Mouse (Mus musculus) hindbrain, embryonic 12.5 days (tissue): Measurements from ENCODE around the gene Eif2b3. TPM values are rescaled to one million over a fixed set of nuclear protein-coding genes. Genes with fewer than 3 reads are reported as not detected.

Source experiments
- ATAC-seq: fragments of 200-750 bp; cut with Nextera tagmentation; 2 replicates; pipeline ENCODE4 v1.8.0; 2017; ENCODE audit warnings: moderate TSS enrichment; ENCODE audit not compliant: low FRiP score
- H3K27ac ChIP-seq: fragments of 300-500 bp; sonication (generic); 2 replicates; pipeline ENCODE4 v1.5.1; 2016; ENCODE audit warnings: mild to moderate bottlenecking
- H3K27me3 ChIP-seq: fragments of 300-500 bp; sonication (generic); 2 replicates; pipeline ENCODE4 v1.6.1; 2016; ENCODE audit warnings: mild to moderate bottlenecking
- H3K36me3 ChIP-seq: fragments of 300-500 bp; sonication (generic); 2 replicates; pipeline ENCODE4 v1.6.1; 2016; ENCODE audit warnings: mild to moderate bottlenecking
- H3K4me1 ChIP-seq: fragments of 300-500 bp; sonication (generic); 2 replicates; pipeline ENCODE4 v1.6.1; 2016
- H3K4me2 ChIP-seq: fragments of 300-500 bp; sonication (generic); replicated peaks from 2 replicates; pipeline ENCODE4 v1.6.1; 2016; ENCODE audit warnings: mild to moderate bottlenecking
- H3K4me3 ChIP-seq: fragments of 300-500 bp; sonication (generic); 2 replicates; pipeline ENCODE4 v1.5.1; 2016; ENCODE audit warnings: mild to moderate bottlenecking
- H3K9ac ChIP-seq: fragments of 300-500 bp; sonication (generic); 2 replicates; pipeline ENCODE4 v1.6.1; 2016; ENCODE audit warnings: mild to moderate bottlenecking, moderate library complexity
- H3K9me3 ChIP-seq: fragments of 300-500 bp; sonication (generic); replicated peaks from 2 replicates; pipeline ENCODE4 v1.6.1; 2016; ENCODE audit warnings: mild to moderate bottlenecking
- WGBS: fragments of 180-500 bp; shearing (Covaris S2); methylation state at CpG from one replicate; pipeline ENCODE4 v1.1.7; 2016; 5-methylcytosine and 5-hydroxymethylcytosine counted together
- polyA plus RNA-seq: library from polyadenylated mRNA; unstranded; fragments of >200 nt; fragmentation: Nextera tagmentation; extraction: Ambion mirVana; gene quantifications from 2 replicates; pipeline ENCODE4 v1.2.1, GENCODE M21; 2016

Eif2b3 gene
- polyA plus RNA-seq, 1 experiment from 2014 or later: 41.5 TPM

DNA sequence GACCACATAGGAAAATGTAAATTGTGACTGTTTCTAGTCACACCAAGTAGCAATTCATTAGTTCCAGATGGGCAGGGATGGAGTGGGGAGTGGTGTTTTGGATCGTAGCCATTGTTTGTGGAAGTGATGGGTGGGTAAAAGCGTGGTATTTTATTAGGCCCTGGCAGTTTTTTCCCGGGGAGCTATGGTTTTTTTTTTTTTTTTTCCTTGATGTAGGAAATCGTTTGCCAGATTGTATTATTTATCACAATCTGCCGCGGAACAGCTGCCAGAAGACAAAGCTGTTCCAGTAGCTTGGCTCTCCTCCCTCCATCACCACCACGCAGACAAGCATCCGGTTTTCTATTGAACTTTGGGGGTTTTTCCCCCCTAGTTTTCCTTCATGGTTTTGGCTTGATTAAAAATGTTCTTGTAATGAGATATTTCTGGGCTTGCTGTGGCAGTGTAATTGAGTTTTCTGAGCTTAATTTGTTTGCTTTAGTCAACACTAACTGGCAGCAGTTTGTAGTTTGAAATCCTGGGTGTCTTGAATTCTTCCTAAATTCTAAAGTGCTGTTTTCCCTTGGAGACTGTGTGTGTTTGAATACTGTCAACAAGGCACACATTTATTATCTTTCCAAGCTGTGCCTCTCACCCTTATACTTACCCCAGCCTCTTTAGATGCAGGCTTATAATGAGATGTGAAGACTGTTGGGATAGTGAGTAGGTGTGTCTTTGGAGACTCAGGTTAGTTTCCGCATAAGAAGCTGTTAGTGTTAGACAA lies 20.9 kb downstream of the Eif2b3 start:
- no peak for ATAC-seq

DNA sequence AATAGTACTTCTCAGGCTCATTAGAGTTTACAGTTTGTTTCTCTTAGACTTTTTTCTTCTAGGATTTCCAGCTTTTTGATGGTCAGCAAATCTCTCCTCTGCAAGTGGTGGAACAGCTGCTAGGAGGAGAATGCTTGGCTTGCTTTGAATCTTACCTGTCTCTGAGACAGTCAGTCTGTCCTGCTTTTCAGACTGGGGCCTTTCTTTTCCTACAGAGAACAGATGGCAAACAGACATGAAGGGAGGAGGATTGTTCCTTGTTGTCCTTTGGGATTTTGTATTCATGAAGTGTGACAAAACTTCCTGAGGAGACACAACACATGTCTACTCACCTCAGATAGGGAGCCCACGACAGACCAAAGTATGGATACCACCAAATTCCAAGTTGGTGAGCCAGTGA lies 21.6 kb downstream of the Eif2b3 start:
- no peaks in the 10 kb centered on the region for H3K9me3 ChIP-seq
- ATAC-seq: no peak
- no peaks in the 10 kb centered on the region for H3K36me3 ChIP-seq
- no peak overlapping the region for H3K4me3 ChIP-seq
- peaks cover 21% of the 10 kb centered on the region for H3K4me1 ChIP-seq
- 0 out of 2 replicates have a peak overlapping the region, but pooled peaks have one; percentile 3 for H3K4me2 ChIP-seq
- H3K9ac ChIP-seq: no peak overlapping the region
- H3K27ac ChIP-seq: peak overlapping the region; percentile 76
- no peaks in the 10 kb centered on the region for H3K27me3 ChIP-seq
- 36% methylated on average over 1 of the region's 1 CpGs for WGBS

More for the DNA sequence above, 20.9 kb downstream of the Eif2b3 start:
- 29% methylated on average over 9 of the region's 9 CpGs for WGBS
- Histone ChIP-seq H3K4me3 (no peak overlapping the region), H3K9me3 (no peaks in the 10 kb centered on the region), H3K27ac (peak overlapping the region; percentile 76), H3K27me3 (no peaks in the 10 kb centered on the region), H3K9ac (no peak overlapping the region), H3K4me2 (peak overlapping the region; percentile 3; the same call in 1 of the 2 replicates), H3K36me3 (no peaks in the 10 kb centered on the region), H3K4me1 (peaks cover 21% of the 10 kb centered on the region)

GRCm38 (mm10) chr4:117041283-117041721 lies 22.1 kb downstream of the Eif2b3 start:
- no peak overlapping the region for H3K4me3 ChIP-seq
- ATAC-seq: no peak
- H3K27me3 ChIP-seq: no peaks in the 10 kb centered on the region
- peaks cover 21% of the 10 kb centered on the region for H3K4me1 ChIP-seq
- H3K4me2 ChIP-seq: no peak overlapping the region
- H3K9ac ChIP-seq: no peak overlapping the region
- H3K9me3 ChIP-seq: no peaks in the 10 kb centered on the region
- peak overlapping the region; percentile 76 for H3K27ac ChIP-seq
- WGBS: 63% methylated on average over 4 of the region's 4 CpGs
- no peaks in the 10 kb centered on the region for H3K36me3 ChIP-seq

DNA sequence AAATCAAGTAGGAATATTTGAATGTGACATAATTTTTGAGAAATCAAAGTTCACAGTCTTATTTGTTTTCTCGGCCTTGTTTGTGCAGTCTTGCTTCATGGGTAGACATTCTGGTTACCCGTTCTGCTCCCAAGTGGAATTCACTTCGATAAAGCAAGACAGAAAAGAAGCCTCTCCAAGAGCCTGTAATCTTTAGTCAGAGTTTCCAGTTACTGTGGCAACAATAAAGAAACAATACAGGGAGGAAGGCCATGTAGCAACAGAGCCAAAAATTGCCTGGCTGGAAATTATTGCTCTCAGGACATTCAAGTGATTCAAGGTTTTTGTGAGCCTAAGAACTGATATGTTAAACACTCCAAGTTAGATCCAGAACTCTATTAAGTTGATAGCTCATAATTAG lies 29.6 kb downstream of the Eif2b3 start:
- WGBS: 81% methylated on average over 3 of the region's 3 CpGs
- H3K9ac ChIP-seq: no peak overlapping the region
- no peaks in the 10 kb centered on the region for H3K9me3 ChIP-seq

GRCm38 (mm10) chr4:117049485-117049884 lies 30.3 kb downstream of the Eif2b3 start:
- no peak overlapping the region for H3K9ac ChIP-seq
- H3K27me3 ChIP-seq: no peaks in the 10 kb centered on the region
- H3K4me1 ChIP-seq: no peaks in the 10 kb centered on the region
- H3K9me3 ChIP-seq: no peaks in the 10 kb centered on the region
- H3K4me3 ChIP-seq: no peak overlapping the region
- 96% methylated on average over 1 of the region's 1 CpGs for WGBS
- ATAC-seq: no peak
- H3K36me3 ChIP-seq: peaks cover 14% of the 10 kb centered on the region
- H3K27ac ChIP-seq: no peak overlapping the region
- no peak overlapping the region for H3K4me2 ChIP-seq

More for the DNA sequence above, 29.6 kb downstream of the Eif2b3 start:
- Histone ChIP-seq H3K27ac (no peak overlapping the region), H3K4me2 (no peak overlapping the region), H3K4me3 (no peak overlapping the region), H3K27me3 (no peaks in the 10 kb centered on the region), H3K36me3 (peaks cover 14% of the 10 kb centered on the region), H3K4me1 (no peaks in the 10 kb centered on the region)
- ATAC-seq: no peak

DNA sequence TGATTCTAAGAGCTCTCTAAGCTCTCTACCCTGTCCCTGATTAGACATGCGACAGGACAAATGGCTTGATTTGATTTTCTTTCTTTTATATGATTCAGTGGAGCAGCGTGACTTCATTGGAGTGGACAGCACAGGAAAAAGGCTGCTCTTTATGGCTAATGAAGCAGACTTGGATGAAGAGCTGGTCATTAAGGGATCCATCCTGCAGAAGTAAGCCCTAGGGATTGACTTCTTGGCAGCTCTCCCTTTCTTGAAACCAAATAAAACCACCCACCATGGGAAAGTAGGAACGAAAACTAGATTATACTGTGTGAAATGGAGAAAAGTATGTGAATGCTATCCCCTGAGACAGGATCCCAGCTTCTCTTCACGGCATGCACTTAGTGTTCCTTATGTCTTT lies 33.4 kb downstream of the Eif2b3 start:
- H3K9me3 ChIP-seq: no peaks in the 10 kb centered on the region
- no peaks in the 10 kb centered on the region for H3K4me1 ChIP-seq
- 82% methylated on average over 4 of the region's 4 CpGs for WGBS
- no peak overlapping the region for H3K27ac ChIP-seq
- peaks cover 10% of the 10 kb centered on the region for H3K36me3 ChIP-seq
- H3K27me3 ChIP-seq: no peaks in the 10 kb centered on the region
- H3K9ac ChIP-seq: no peak overlapping the region
- no peak overlapping the region for H3K4me2 ChIP-seq
- no peak for ATAC-seq
- no peak overlapping the region for H3K4me3 ChIP-seq

- no peaks in the 10 kb centered on the region for H3K27me3 ChIP-seq
- no peak overlapping the region for H3K4me2 ChIP-seq
- H3K36me3 ChIP-seq: peaks cover 12% of the 10 kb centered on the region
- ATAC-seq: no peak
- no peak overlapping the region for H3K27ac ChIP-seq
- no peaks in the 10 kb centered on the region for H3K9me3 ChIP-seq
- WGBS: 80% methylated on average over 4 of the region's 4 CpGs
- H3K9ac ChIP-seq: no peak overlapping the region
- no peak overlapping the region for H3K4me3 ChIP-seq
- no peaks in the 10 kb centered on the region for H3K4me1 ChIP-seq
Measured at GRCm38 (mm10) chr4:117053956-117054355, 34.8 kb downstream of the Eif2b3 start.

DNA sequence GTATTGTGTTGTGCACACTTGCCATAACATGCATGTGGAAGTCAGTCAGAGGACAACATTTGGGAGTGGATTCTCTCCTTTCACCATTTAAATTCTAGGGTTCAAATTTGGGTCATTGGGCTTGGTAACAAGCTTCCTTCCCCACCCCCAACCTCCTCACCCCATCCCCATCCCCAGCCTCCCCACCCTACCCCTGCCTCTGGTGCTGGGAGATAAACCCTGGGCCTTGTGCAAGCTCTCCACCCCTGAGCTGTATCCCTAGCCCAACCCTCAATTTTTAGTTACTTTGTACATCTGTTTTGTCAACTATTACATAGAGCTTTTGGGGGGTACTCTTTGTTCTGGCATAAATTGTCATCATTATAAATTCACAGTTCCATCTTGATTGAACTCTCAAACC lies 36.9 kb downstream of the Eif2b3 start:
- no peaks in the 10 kb centered on the region for H3K27me3 ChIP-seq
- peaks cover 16% of the 10 kb centered on the region for H3K36me3 ChIP-seq
- H3K4me1 ChIP-seq: no peaks in the 10 kb centered on the region
- no peak overlapping the region for H3K9ac ChIP-seq
- H3K27ac ChIP-seq: no peak overlapping the region
- no peak overlapping the region for H3K4me2 ChIP-seq
- H3K9me3 ChIP-seq: no peaks in the 10 kb centered on the region
- no peak overlapping the region for H3K4me3 ChIP-seq
- ATAC-seq: no peak

GRCm38 (mm10) chr4:117056514-117056913 lies 37.3 kb downstream of the Eif2b3 start:
- 74% methylated on average over 2 of the region's 2 CpGs for WGBS
- H3K27me3 ChIP-seq: no peaks in the 10 kb centered on the region
- no peak overlapping the region for H3K9ac ChIP-seq
- no peak overlapping the region for H3K4me3 ChIP-seq
- H3K27ac ChIP-seq: no peak overlapping the region
- no peaks in the 10 kb centered on the region for H3K4me1 ChIP-seq
- no peak overlapping the region for H3K4me2 ChIP-seq
- no peak for ATAC-seq
- peaks cover 19% of the 10 kb centered on the region; the same call in 1 of the 2 replicates for H3K36me3 ChIP-seq
- H3K9me3 ChIP-seq: no peaks in the 10 kb centered on the region

- Histone ChIP-seq H3K4me2 (no peak overlapping the region), H3K4me1 (peaks cover 4% of the 10 kb centered on the region), H3K36me3 (peaks cover 20% of the 10 kb centered on the region), H3K9ac (no peak overlapping the region), H3K27ac (no peak overlapping the region), H3K4me3 (no peak overlapping the region), H3K9me3 (no peaks in the 10 kb centered on the region), H3K27me3 (no peaks in the 10 kb centered on the region)
- 91% methylated on average over 4 of the region's 4 CpGs for WGBS
- ATAC-seq: no peak
Measured at GRCm38 (mm10) chr4:117058512-117058911, 39.3 kb downstream of the Eif2b3 start.

DNA sequence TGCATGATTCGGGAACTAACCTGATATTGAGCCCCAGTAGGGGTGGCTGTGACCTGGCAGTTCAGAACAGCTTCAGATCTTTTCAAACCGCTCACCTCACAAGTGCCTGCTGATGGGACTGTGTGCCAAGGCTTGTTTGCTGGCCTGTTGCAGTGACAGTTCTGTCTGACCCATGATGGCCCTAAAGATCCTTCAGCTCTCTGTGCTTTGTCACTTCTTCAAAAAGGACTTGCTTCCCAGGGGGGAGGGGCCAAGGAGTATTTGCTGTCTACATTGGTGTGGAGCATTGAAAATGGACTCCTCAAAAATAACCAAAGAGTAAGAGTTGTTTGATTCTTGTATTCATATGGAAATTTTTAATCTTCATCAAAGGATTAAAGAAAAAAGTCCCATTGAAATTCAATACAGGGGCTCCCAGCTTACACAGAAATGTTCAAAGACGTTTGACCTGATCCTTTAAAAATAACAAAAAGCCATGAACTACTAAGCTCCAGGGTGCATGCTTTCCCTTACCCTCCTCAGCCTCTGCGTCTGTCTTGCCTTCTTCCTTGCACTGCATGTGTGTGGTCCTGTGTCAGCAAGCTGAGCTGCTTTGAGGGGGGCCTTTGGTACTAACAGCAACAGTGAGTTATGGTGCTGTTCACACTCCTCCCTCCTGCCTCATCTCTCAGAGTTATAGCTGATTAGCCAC lies 43.6 kb downstream of the Eif2b3 start:
- Histone ChIP-seq H3K4me2 (no peak overlapping the region), H3K9me3 (no peaks in the 10 kb centered on the region), H3K4me3 (no peak overlapping the region), H3K4me1 (peaks cover 4% of the 10 kb centered on the region), H3K27me3 (peaks cover 4% of the 10 kb centered on the region; the same call in 1 of the 2 replicates), H3K36me3 (peaks cover 39% of the 10 kb centered on the region), H3K27ac (no peak overlapping the region), H3K9ac (no peak overlapping the region)
- ATAC-seq: no peak
- WGBS: 32% methylated on average over 4 of the region's 4 CpGs

GRCm38 (mm10) chr4:117068035-117068434 lies 48.8 kb downstream of the Eif2b3 start:
- no peak for ATAC-seq
- WGBS: 94% methylated on average over 7 of the region's 7 CpGs
- Histone ChIP-seq H3K27ac (no peak overlapping the region), H3K9me3 (no peaks in the 10 kb centered on the region), H3K9ac (no peak overlapping the region), H3K36me3 (peaks cover 58% of the 10 kb centered on the region), H3K4me1 (no peaks in the 10 kb centered on the region), H3K27me3 (peaks cover 4% of the 10 kb centered on the region; the same call in 1 of the 2 replicates), H3K4me2 (no peak overlapping the region), H3K4me3 (no peak overlapping the region)
